Mouse (Mus musculus) common myeloid progenitor, adult 5-6 weeks (primary cell): ENCODE measurements around the gene Zdbf2. TPM values are rescaled to one million over a fixed set of nuclear protein-coding genes. Genes with fewer than 3 reads are reported as not detected.
A peak's percentile ranks its signal among the peaks of the same experiment; 100 is the strongest.
"Not testable (repeated sequence)": the region's sequence is repeated elsewhere in the genome, so short reads cannot be mapped to it uniquely, and the experiment has no call there.

ENCODE experiments used
- ATAC-seq: replicated peaks from 2 replicates; pipeline ENCODE4 v1.8.0; 2016; ENCODE audit warnings: low read depth, mild to moderate bottlenecking, moderate TSS enrichment, inconsistent platforms; ENCODE audit not compliant: poor library complexity, severe bottlenecking
- total RNA-seq: library from RNA; stranded (forward); fragments of 200-1000, 187-1606 nt; gene quantifications from 2 replicates; pipeline ENCODE4 v1.2.3, GENCODE M21; 2017

Gene Zdbf2
- total RNA-seq, 1 experiment from 2014 or later, result not detected

GRCm38 (mm10) chr1:63261041-63261590 is 11.9 kb upstream of the Zdbf2 start:
- no peak for ATAC-seq

- ATAC-seq, result no peak
Observed at GRCm38 (mm10) chr1:63263671-63264070, 9.4 kb upstream of the Zdbf2 start.

- no peak for ATAC-seq
Observed at GRCm38 (mm10) chr1:63265461-63265860, 7.6 kb upstream of the Zdbf2 start.

- ATAC-seq, result no peak
Observed at GRCm38 (mm10) chr1:63266121-63266520, 6.9 kb upstream of the Zdbf2 start.

GRCm38 (mm10) chr1:63266716-63267115 is 6.3 kb upstream of the Zdbf2 start:
- ATAC-seq, result no peak

- ATAC-seq, result no peak
Observed at GRCm38 (mm10) chr1:63272125-63272675, 865 bp upstream of the Zdbf2 start.

GRCm38 (mm10) chr1:63273339-63273951 is 380 bp downstream of the Zdbf2 start:
- peak; percentile 18; the same call in 1 of the 2 replicates for ATAC-seq

GRCm38 (mm10) chr1:63274046-63274730 is 1.1 kb downstream of the Zdbf2 start:
- ATAC-seq, result no peak

GRCm38 (mm10) chr1:63278106-63278505 is 5.0 kb downstream of the Zdbf2 start:
- no peak for ATAC-seq

- ATAC-seq, result no peak
Observed at GRCm38 (mm10) chr1:63293965-63294364, 20.9 kb downstream of the Zdbf2 start.

GRCm38 (mm10) chr1:63309661-63310060 is 36.6 kb downstream of the Zdbf2 start:
- ATAC-seq, result no peak

- not testable (repeated sequence) for ATAC-seq
Observed at GRCm38 (mm10) chr1:63323565-63324132, 50.6 kb downstream of the Zdbf2 start.

Other genes with a start within 250 kb of the Zdbf2 start
- 27.0 and 30.2 TPM in 2 replicates for gene Ino80d, start 158.6 kb upstream of the Zdbf2 start, total RNA-seq
- 2,942 and 3,478 TPM in 2 replicates for gene Eef1b2, start 96.4 kb upstream of the Zdbf2 start, total RNA-seq
- 125 and 152 TPM in 2 replicates for gene Ndufs1, start 96.4 kb upstream of the Zdbf2 start, total RNA-seq
- gene Gpr1, start 58.7 kb upstream of the Zdbf2 start, total RNA-seq, result not detected in 2 replicates
- gene Adam23, start 172.6 kb downstream of the Zdbf2 start, total RNA-seq, result not detected in 2 replicates